Mouse (Mus musculus) forebrain, embryonic 12.5 days (tissue): ENCODE results near the gene Dcxr. TPM values are rescaled to one million over a fixed set of nuclear protein-coding genes. Genes with fewer than 3 reads are reported as not detected.
"Not testable (repeated sequence)": the region's sequence is repeated elsewhere in the genome, so short reads cannot be mapped to it uniquely, and the experiment has no call there.

Experiments
- ATAC-seq: fragments of 200-750 bp; cut with Nextera tagmentation; 2 replicates; pipeline ENCODE4 v1.8.0; 2017; ENCODE audit warnings: moderate TSS enrichment; ENCODE audit not compliant: low FRiP score
- H3K27ac ChIP-seq: fragments of 300-500 bp; sonication (generic); 2 replicates; pipeline ENCODE4 v1.5.1; 2016; ENCODE audit warnings: mild to moderate bottlenecking
- H3K27me3 ChIP-seq: fragments of 300-500 bp; sonication (generic); 2 replicates; pipeline ENCODE4 v1.6.1; 2016; ENCODE audit warnings: mild to moderate bottlenecking
- H3K36me3 ChIP-seq: fragments of 300-500 bp; sonication (generic); replicated peaks from 2 replicates; pipeline ENCODE4 v1.6.1; 2016; ENCODE audit warnings: mild to moderate bottlenecking
- H3K4me1 ChIP-seq: fragments of 300-500 bp; sonication (generic); 2 replicates; pipeline ENCODE4 v1.6.1; 2016
- H3K4me2 ChIP-seq: fragments of 300-500 bp; sonication (generic); 2 replicates; pipeline ENCODE4 v1.6.1; 2016; ENCODE audit warnings: mild to moderate bottlenecking, moderate library complexity
- H3K4me3 ChIP-seq: fragments of 300-500 bp; sonication (generic); replicated peaks from 2 replicates; pipeline ENCODE4 v1.5.1; 2016; ENCODE audit warnings: mild to moderate bottlenecking
- H3K9ac ChIP-seq: fragments of 300-500 bp; sonication (generic); 2 replicates; pipeline ENCODE4 v1.6.1; 2016; ENCODE audit warnings: mild to moderate bottlenecking
- H3K9me3 ChIP-seq: fragments of 300-500 bp; sonication (generic); 2 replicates; pipeline ENCODE4 v1.6.1; 2016
- WGBS: fragments of 180-500 bp; shearing (Covaris S2); methylation state at CpG from one replicate; pipeline ENCODE4 v1.1.7; 2016; 5-methylcytosine and 5-hydroxymethylcytosine counted together
- polyA plus RNA-seq: library from polyadenylated mRNA; unstranded; fragments of >200 nt; fragmentation: Nextera tagmentation; extraction: Ambion mirVana; gene quantifications from 2 replicates; pipeline ENCODE4 v1.2.1, GENCODE M21; 2016

The Dcxr gene
- polyA plus RNA-seq, 1 experiment from 2014 or later, result 9.2 TPM

DNA sequence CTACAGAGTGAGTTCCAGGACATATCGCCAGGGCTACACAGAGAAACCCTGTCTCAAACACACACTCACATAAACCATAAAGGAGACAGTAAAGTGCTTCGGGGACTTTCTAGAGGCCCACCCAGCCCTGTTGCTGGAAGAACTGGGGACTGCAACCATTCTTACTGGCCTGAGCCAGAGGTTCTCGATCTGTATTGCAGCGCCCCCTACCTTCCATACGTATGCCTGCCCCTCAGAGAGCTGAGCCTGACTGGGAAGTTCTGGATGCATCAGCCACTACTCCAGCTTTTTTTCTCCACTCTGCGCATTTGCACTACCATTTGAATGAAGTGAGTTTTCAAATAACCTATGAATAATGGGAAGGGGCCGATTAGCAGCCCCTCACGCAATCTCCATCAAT lies 22.3 kb upstream of the Dcxr start:
- ATAC-seq, result no peak
- no peaks in the 10 kb centered on the region for H3K4me1 ChIP-seq
- WGBS, result 61% methylated on average over 8 of the region's 8 CpGs
- H3K4me3 ChIP-seq, result no peak overlapping the region
- no peak overlapping the region for H3K27ac ChIP-seq
- H3K27me3 ChIP-seq, result no peaks in the 10 kb centered on the region
- no peaks in the 10 kb centered on the region for H3K36me3 ChIP-seq
- H3K9ac ChIP-seq, result no peak overlapping the region
- H3K9me3 ChIP-seq, result no peaks in the 10 kb centered on the region
- no peak overlapping the region for H3K4me2 ChIP-seq

DNA sequence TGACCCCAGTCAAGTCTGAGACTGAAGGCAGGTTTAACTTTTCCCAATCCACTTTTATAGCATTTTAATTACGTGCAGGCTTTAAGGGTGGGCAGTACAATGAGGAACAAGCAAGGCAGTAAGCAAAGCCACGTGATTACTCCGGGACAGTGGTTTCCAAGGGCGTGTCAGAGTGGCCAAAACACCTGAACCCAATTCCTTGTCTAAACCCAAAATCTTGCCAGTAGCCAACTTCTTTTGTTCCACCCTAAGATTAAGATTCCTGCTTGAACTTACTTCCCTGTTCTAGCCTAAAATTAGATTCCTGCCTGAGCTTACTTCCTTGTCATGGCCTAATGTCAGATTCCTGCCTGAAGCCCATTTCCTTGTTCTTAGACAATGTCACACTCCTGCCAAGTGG lies 20.9 kb upstream of the Dcxr start:
- 83% methylated on average over 4 of the region's 4 CpGs for WGBS
- no peaks in the 10 kb centered on the region for H3K4me1 ChIP-seq
- no peak overlapping the region for H3K4me3 ChIP-seq

DNA sequence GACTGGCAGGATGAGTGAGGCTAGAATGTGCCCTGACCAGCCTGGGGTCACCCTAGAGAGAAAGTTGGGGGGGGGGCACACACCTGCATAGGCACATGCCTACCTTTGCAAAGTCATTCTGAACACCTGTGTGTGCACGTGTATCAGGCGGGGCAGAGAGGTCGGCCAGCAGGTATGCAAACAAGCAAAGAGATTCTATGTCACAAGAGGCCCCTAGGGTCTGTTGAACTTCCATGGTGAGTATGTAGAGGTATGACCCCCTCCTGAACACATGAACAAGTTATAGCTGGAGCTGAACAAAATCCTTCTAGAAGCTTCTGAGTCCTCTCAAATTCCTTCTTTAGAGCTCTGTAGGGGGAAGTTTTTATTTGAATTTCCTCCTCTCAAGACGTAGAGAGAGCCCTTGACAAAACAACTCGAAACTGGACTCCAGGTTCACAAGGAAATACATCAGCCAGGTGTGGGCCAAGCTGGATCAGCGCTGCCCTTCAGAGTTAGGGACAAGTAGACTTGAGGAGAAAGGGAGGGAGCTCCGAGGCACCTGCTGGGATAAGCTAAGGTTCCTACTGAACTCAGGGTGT lies 17.1 kb upstream of the Dcxr start:
- Histone ChIP-seq H3K9ac (no peak overlapping the region), H3K27me3 (no peaks in the 10 kb centered on the region), H3K27ac (no peak overlapping the region), H3K4me1 (no peaks in the 10 kb centered on the region), H3K4me2 (no peak overlapping the region), H3K4me3 (no peak overlapping the region), H3K9me3 (no peaks in the 10 kb centered on the region), H3K36me3 (no peaks in the 10 kb centered on the region)
- 79% methylated on average over 7 of the region's 7 CpGs for WGBS
- no peak for ATAC-seq

More for the DNA sequence above, 20.9 kb upstream of the Dcxr start:
- Histone ChIP-seq H3K4me2 (no peak overlapping the region), H3K27ac (no peak overlapping the region), H3K9me3 (no peaks in the 10 kb centered on the region), H3K36me3 (no peaks in the 10 kb centered on the region), H3K9ac (no peak overlapping the region), H3K27me3 (no peaks in the 10 kb centered on the region)
- ATAC-seq, result no peak

DNA sequence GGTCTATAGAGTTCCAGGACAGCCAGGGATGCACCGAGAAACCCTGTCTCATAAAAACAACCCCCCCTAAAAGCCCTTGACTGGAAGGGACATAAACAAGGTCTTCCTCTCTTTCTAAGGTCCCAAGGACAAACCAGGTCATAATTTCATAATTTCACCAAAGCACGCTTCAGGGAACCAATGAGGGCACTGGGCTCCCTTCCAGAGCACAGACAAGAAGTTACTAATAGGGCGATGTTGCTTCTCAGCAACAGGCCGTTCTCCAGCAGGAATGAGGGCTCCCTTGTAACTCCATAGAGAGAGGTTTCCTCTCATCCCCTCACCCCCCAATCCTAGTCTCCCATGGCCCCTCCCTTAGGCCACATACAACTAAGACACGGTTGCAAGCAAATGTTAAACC lies 13.9 kb upstream of the Dcxr start:
- 89% methylated on average over 5 of the region's 5 CpGs for WGBS
- Histone ChIP-seq H3K27ac (no peak overlapping the region), H3K4me2 (no peak overlapping the region), H3K4me3 (no peak overlapping the region), H3K9ac (no peak overlapping the region), H3K9me3 (no peaks in the 10 kb centered on the region), H3K36me3 (no peaks in the 10 kb centered on the region), H3K4me1 (no peaks in the 10 kb centered on the region), H3K27me3 (no peaks in the 10 kb centered on the region)
- no peak for ATAC-seq

DNA sequence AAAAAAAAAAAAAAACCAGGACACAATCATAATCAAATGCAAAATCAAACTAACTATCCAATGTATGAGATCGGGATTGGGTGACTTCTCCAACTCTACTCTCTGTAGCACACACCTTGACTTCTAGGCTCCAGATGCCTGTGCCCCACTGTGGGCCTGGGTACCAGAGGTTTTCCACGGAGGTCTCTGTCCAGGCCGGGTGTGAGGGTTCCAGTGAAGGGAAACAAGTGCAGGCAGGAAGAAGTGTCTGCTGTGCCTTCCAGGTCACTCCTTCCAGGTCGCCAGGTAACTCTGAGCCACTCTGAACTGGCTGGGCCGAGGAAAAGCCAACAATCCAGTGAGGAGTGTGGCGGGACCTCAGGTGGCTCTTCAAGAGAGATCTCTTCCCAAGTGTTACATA lies 9.3 kb upstream of the Dcxr start:
- Histone ChIP-seq H3K9ac (no peak overlapping the region), H3K4me1 (no peaks in the 10 kb centered on the region), H3K4me2 (no peak overlapping the region), H3K9me3 (no peaks in the 10 kb centered on the region), H3K36me3 (no peaks in the 10 kb centered on the region), H3K27me3 (peaks cover 10% of the 10 kb centered on the region), H3K27ac (no peak overlapping the region), H3K4me3 (no peak overlapping the region)
- 76% methylated on average over 6 of the region's 6 CpGs for WGBS
- no peak for ATAC-seq

DNA sequence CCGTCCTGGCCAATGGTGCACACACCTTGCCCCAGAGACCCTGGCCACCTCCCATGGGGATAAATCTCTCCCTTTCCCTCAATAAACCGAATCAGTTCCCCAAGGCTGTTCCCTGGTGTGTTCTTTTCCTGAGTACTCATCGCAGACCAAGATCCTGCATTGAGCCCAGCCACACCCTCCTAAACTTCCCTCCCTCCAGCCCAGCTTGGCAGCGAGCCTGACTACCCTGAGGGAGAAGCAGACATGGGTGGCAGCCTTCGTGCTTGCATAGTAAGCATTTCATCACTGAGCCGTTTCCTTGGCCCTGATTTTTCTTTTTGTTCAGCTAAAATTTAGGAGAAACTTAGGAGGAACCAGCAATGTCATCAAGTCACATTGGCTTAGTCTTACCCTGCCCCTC lies 6.4 kb upstream of the Dcxr start:
- Histone ChIP-seq H3K4me2 (no peak overlapping the region), H3K27me3 (peaks cover 26% of the 10 kb centered on the region), H3K9ac (no peak overlapping the region), H3K4me1 (peaks cover 4% of the 10 kb centered on the region; the same call in 1 of the 2 replicates), H3K4me3 (no peak overlapping the region), H3K27ac (no peak overlapping the region), H3K36me3 (no peaks in the 10 kb centered on the region), H3K9me3 (no peaks in the 10 kb centered on the region)
- WGBS, result 70% methylated on average over 6 of the region's 6 CpGs
- no peak for ATAC-seq

DNA sequence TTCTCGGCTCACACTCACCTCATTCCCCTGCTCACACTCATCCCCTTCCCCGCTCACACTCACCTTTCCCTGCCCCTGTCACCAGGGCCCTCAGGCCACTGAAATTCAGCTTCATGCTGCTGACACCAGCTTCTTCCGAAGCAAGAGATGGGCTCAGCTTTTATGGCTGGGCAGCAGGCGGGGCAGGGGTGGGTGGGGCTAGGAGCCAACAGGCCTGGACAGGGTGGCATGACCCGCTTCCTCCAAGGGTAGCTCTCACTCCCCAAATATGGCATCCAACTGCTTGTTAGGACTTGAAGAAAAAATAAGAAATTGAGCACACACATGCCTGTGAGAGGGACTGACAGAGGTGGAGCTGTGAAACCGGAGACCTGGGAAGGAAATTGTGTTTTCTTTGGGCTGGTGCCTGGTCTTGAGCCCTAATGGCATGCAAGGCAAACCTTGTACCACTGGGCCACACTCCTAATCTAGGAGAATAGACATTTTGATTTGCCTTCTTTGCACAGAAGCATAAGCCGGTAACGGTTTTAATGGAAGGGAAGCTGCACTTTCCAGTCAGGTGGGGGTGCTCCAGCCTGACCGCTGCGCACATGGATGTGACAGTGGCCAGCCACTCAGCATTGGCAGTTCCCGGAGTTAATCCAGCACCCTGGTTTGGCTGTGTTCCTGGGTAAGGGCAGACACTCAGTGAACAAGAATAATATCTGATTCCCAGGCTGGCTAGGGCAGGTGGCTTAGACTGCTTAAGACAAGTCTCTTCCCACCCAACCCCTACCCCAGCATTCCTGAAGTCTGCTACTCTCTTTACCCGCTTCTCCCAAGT lies 5.0 kb upstream of the Dcxr start, which contains the start of gene Cbr2:
Cbr2 (minus strand) TSS at position 257 of the 823 bp plus-strand sequence.
- WGBS, result 79% methylated on average over 12 of the region's 12 CpGs
- Histone ChIP-seq H3K4me1 (peaks cover 6% of the 10 kb centered on the region; the same call in 1 of the 2 replicates), H3K27me3 (peaks cover 32% of the 10 kb centered on the region), H3K36me3 (no peaks in the 10 kb centered on the region), H3K9me3 (no peaks in the 10 kb centered on the region), H3K4me3 (no peak within 1 kb of the TSS), H3K9ac (no peak within 1 kb of the TSS), H3K4me2 (no peak within 1 kb of the TSS), H3K27ac (no peak within 1 kb of the TSS)
- ATAC-seq, result no peak

DNA sequence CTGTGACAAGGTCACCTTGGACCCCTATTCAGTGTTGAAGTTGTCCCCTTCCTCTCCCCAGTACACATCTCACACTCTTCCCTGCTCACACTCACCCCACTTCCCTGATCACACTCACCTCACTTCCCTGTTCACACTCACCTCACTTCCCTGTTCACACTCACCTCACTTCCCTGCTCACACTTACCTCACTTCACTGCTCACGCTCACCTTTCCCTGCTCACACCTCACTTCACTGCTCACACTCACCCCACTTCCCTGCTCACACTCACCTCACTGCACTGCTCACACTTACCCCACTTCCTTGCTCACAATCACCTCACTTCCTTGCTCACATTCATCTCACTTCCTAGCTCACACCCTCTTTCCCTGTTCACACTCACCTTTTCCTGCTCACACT lies 4.3 kb upstream of the Dcxr start:
- no peak overlapping the region for H3K4me3 ChIP-seq
- no peaks in the 10 kb centered on the region for H3K9me3 ChIP-seq
- no peak overlapping the region for H3K27ac ChIP-seq
- H3K36me3 ChIP-seq, result no peaks in the 10 kb centered on the region
- WGBS, result 91% methylated on average over 1 of the region's 1 CpGs
- no peak for ATAC-seq
- H3K4me1 ChIP-seq, result peaks cover 13% of the 10 kb centered on the region
- no peak overlapping the region for H3K4me2 ChIP-seq
- peaks cover 32% of the 10 kb centered on the region for H3K27me3 ChIP-seq
- H3K9ac ChIP-seq, result no peak overlapping the region

DNA sequence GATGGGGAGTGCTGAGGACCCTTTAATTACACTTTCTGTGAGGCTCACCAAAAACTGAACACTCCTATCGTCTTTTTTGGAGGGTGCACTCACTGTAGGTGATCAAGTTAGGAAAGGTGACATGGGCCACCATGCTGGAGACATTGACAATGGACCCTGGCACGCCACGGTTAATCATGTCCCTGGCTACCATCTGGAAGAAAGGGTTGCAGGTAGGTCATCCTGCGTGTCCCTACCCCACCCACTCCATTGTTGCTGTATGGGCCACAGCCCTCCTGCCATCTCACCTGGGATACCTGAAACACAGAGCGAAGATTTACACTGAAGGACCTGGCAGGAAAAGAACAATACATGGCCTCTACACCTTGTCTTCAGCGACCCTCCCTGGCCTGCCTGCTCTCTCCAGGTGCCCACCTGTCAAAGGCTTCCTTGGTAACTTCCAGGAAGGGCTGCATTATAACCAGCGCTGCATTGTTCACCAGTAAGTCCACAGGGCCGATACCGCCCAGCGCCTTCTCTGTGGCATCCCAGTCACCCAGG lies 3.3 kb upstream of the Dcxr start:
- Histone ChIP-seq H3K9ac (no peak overlapping the region), H3K36me3 (no peaks in the 10 kb centered on the region), H3K27ac (no peak overlapping the region), H3K9me3 (no peaks in the 10 kb centered on the region), H3K4me1 (peaks cover 15% of the 10 kb centered on the region), H3K4me3 (no peak overlapping the region), H3K27me3 (peaks cover 40% of the 10 kb centered on the region), H3K4me2 (no peak overlapping the region)
- WGBS, result 89% methylated on average over 10 of the region's 10 CpGs
- no peak for ATAC-seq

DNA sequence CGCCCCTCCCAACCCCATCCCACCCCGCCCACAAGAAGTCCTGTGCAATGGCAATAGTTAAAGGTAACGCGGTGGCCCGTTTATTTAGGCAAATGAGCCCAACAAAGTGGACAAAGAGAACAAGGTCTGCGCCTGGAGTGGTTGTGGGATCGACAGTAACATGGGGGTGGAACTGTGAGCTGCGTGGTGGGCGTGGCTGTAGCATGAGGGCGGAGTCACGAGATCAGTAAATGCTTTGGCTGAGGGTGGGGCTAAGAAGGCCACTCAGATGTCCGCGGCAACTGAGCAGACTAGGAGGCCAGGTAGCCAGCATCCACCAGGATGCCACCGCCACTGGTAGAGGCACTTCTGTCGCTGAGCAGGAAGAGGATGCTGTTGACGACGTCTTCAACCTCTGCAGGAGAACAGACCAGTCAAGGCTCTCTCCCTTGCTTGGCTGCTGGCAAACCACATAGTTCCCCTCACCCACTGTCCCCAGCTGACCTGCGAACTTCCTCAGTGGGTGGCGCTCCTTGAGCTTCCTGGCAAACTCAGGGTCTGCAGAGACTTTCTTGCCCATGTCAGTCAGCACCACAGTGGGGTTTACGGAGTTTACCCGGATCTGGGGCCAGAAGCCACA lies 2.5 kb upstream of the Dcxr start:
- ATAC-seq, result peak; percentile 34; the same call in 1 of the 2 replicates
- not testable (repeated sequence) for H3K9me3 ChIP-seq, H3K27ac ChIP-seq, H3K9ac ChIP-seq, H3K36me3 ChIP-seq
- peak overlapping the region; percentile 31 for H3K4me2 ChIP-seq
- 1% methylated on average over 17 of the region's 21 CpGs for WGBS
- H3K27me3 ChIP-seq, result peaks cover 42% of the 10 kb centered on the region
- H3K4me3 ChIP-seq, result 0 out of 2 replicates have a peak overlapping the region, but pooled peaks have one; percentile 5
- peaks cover 15% of the 10 kb centered on the region for H3K4me1 ChIP-seq

DNA sequence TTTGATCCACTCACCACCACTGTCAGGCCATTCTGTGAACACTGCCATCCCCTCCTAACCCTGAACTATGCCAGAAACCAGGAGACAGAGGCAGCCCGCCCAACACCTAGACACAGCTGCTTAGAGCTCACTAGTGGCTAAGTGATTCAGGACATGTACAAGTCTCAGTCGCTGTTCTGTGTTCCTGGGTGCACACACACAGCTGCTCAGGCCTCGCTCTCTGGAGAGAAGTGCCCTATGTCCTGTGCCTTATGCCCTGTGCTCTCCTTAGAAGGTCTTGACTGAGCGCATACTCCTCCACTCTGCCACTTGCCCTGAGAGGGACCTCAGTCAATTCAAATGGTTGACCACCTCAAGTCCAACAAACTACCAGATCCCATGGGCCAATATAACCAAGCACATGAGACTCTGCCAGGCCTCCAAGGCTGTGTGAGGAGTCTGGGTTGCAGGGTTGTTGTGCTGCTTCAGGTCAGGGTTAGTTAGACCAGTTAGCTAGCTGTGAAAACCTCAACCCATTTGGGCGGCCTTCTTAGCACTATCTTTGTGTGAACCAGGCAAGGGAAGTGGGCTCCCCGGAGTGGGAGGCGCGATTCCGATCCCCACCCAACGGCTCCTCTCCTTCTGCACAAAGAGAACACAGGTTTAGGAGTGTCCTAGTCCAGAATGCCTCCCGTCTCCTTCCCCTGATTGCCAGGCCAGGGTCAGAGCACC lies 1.6 kb upstream of the Dcxr start:
- no peaks in the 10 kb centered on the region for H3K36me3 ChIP-seq
- H3K27ac ChIP-seq, result no peak overlapping the region
- no peaks in the 10 kb centered on the region for H3K9me3 ChIP-seq
- WGBS, result 72% methylated on average over 11 of the region's 11 CpGs
- H3K4me1 ChIP-seq, result peaks cover 15% of the 10 kb centered on the region
- ATAC-seq, result no peak
- no peak overlapping the region for H3K4me3 ChIP-seq
- no peak overlapping the region for H3K4me2 ChIP-seq
- peaks cover 42% of the 10 kb centered on the region for H3K27me3 ChIP-seq
- H3K9ac ChIP-seq, result no peak overlapping the region

DNA sequence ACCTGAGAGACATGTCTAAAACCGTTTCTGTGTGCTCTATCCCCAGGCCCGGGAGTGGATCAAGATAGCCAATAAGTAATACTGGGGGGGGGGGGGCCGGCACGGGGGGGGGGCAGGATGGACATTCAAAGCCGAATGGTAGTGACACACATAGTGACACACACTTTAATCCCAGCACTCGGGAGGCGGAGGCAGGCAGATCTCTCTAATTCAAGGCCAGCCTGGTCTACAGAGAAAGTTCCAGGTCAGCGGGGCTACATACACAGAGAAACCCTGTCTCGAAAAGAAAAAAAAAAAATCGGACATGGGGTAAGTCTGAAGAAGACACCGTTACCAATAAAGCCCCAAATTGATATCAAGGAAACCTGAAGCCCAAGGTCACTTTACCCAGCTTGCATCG lies 483 bp upstream of the Dcxr start:
- Histone ChIP-seq H3K4me1 (peaks cover 18% of the 10 kb centered on the region), H3K27me3 (peaks cover 44% of the 10 kb centered on the region), H3K9ac (no peak overlapping the region), H3K27ac (no peak overlapping the region), H3K4me3 (no peak overlapping the region), H3K4me2 (peak overlapping the region; percentile 78; the same call in 1 of the 2 replicates), H3K36me3 (no peaks in the 10 kb centered on the region), H3K9me3 (no peaks in the 10 kb centered on the region)
- no peak for ATAC-seq
- 65% methylated on average over 10 of the region's 12 CpGs for WGBS
